Mouse (Mus musculus): ENCODE data around the gene Mpnd.
"Not testable (repeated sequence)": the region's sequence is repeated elsewhere in the genome, so short reads cannot be mapped to it uniquely, and the experiment has no call there.

Mpnd gene

GRCm38 (mm10) chr17:56038583-56039261, 33.2 kb downstream of the Mpnd start:
- peak; percentile 33 for DNase-seq (ENCODE audit: low read depth)

- DNase-seq (ENCODE audit: low read depth) = no peak
Measured at GRCm38 (mm10) chr17:56039345-56039744, 33.8 kb downstream of the Mpnd start.

GRCm38 (mm10) chr17:56040030-56040856, 34.7 kb downstream of the Mpnd start, which contains the start of gene Chaf1a:
Gene Chaf1a (plus strand): TSS chr17:56040439.
- peak; percentile 99 for DNase-seq (ENCODE audit: low read depth)

GRCm38 (mm10) chr17:56040857-56041163, 35.3 kb downstream of the Mpnd start:
- DNase-seq (ENCODE audit: low read depth) = no peak

GRCm38 (mm10) chr17:56051369-56051768, 45.9 kb downstream of the Mpnd start:
- no peak for DNase-seq (ENCODE audit: low read depth)

- DNase-seq (ENCODE audit: low read depth) = no peak
Measured at GRCm38 (mm10) chr17:56054938-56055337, 49.4 kb downstream of the Mpnd start.

- DNase-seq (ENCODE audit: low read depth) = no peak
Measured at GRCm38 (mm10) chr17:56055945-56056678, 50.6 kb downstream of the Mpnd start.

GRCm38 (mm10) chr17:56057381-56058120, 52.0 kb downstream of the Mpnd start:
- DNase-seq (ENCODE audit: low read depth) = no peak

- DNase-seq (ENCODE audit: low read depth) = no peak
Measured at GRCm38 (mm10) chr17:56062081-56062480, 56.6 kb downstream of the Mpnd start.

- DNase-seq (ENCODE audit: low read depth) = not testable (repeated sequence)
Measured at GRCm38 (mm10) chr17:56065715-56066114, 60.2 kb downstream of the Mpnd start.

Measured in 416B (cell line).